Mouse (Mus musculus): ENCODE measurements at regions not wholly inside any gene's neighbourhood (a gene's known extent, or its start where the extent isn't known, plus 50 kb on each side); places are given as distances from the start of the nearest gene placed in this dataset.

DNA sequence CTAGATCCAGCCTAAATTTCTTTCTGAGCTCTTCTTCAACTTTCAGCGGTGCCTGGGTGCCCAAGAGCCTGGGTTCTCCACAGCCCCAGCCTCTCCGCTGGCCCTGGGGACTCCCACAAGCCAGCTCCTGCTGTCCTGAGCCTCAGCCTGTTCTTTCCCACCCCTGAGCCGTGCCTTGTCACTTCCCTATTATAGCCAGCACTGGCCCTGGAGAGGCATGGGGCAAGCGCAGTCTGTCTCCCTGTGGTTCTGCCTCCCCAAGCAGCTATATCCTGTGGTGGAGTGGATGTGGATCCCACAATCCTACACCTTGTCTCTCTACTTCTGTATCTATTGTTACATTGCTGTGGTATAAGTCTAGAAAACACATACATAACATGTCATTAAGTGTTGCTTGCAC, 128.6 kb upstream of the Hgf start:
- no peak for DNase-seq (ENCODE audit: extremely low read depth, insufficient read length, low spot score)

GRCm38 (mm10) chr5:16425302-16425701, 128.0 kb upstream of the Hgf start:
- no peak for DNase-seq (ENCODE audit: extremely low read depth, insufficient read length, low spot score)

DNA sequence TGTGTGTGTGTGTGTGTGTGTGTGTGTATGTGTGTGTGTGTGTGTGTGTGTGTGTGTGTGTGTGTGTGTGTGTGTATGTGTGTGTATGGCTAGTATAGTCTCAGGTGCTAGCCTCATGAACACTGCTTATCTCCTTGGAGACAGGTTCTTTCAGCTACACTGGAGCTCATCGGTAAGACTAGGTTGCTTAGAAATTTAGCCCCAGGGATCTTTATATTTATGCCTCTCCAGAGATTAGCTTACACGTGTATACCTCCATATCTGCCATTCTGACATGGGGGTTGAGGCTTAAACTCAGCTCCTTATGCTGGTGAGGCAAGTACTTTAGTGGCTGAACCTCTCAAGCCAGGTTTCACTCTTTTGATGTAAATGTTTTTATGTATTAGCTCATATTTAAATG, 127.0 kb upstream of the Hgf start:
- DNase-seq (ENCODE audit: extremely low read depth, insufficient read length, low spot score) = no peak

DNA sequence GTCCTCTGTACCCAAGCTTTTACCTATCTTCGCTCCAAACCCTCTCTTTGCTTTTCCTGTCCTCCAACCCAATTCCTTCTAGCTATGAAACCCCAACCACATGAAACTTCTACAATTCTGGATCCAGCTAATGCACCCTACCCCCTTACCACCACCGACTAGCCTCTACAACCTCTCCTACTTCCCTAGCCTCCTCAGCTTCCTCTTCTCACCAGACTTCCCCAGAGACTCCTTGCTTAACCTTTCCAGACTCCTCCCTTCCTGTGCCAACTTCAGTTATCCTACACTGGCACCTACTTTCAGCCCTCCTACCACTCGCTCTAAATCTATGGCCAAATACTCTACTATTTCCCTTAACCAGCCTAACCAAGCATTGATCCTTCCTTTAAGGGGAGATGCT, 118.7 kb upstream of the Hgf start:
- no peak for DNase-seq (ENCODE audit: extremely low read depth, insufficient read length, low spot score)

- no peak for DNase-seq (ENCODE audit: extremely low read depth, insufficient read length, low spot score)
These were observed 108.2 kb upstream of the Hgf start for GRCm38 (mm10) chr5:16445056-16445455.

GRCm38 (mm10) chr5:16446977-16447376, 106.3 kb upstream of the Hgf start:
- no peak for DNase-seq (ENCODE audit: extremely low read depth, insufficient read length, low spot score)

DNA sequence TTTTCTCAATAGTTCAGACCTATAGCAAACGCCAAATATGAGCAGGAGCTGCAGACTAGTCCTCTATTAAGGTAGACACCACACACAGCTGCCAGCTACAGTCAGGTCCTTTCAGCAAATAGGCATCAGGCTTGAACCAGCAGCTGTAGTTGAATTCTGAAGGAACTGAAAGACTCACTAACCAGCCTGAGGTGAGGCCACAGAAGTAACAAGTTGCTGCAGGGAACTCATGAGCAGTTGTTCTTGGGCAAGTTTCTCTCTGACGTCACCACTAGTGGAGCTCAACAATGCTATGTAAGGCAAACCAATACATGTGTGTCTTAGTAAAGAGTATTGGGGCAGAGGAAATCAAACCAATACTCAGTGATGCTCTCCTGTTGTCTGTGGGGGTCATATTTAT, 91.5 kb upstream of the Hgf start:
- DNase-seq (ENCODE audit: extremely low read depth, insufficient read length, low spot score) = no peak

GRCm38 (mm10) chr5:16466266-16466665, 87.0 kb upstream of the Hgf start:
- DNase-seq (ENCODE audit: extremely low read depth, insufficient read length, low spot score) = no peak

DNA sequence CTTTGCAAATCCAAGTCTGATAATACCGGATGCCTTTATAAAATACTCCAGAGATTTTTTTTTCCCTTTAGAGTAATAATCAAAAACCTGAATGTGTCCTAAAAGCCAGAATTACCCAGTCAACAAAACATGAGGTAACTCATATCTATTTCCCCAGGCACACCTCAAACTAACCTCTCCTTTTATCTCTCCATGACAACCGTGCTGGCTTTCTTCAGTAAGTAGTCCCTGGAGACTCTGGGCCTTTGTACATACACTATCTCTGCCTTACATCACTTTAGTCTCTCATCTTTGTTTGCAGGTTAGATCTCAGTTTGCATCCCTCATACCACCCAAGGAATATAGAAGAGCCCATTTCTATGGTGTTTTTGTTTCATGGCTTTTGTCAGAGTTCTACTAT, 84.7 kb upstream of the Hgf start:
- no peak for DNase-seq (ENCODE audit: extremely low read depth, insufficient read length, low spot score)

DNA sequence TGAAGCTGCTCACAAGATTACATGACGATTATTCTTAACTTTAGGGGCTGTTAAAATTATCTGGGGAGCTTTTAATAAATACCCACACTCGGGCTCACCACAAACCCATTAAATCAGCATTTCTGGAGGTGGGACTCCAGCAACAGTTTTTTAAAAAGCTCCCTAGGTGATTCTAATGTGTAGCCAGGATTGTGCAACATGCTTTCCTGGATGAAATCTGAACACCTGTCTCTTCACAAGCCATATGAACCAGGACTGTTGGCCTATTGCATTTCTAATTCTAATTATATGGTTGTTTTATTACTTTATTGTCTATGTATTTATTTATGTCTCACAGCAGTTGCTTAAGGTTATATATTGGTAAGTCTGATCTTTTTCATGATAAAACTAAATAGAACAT, 84.1 kb upstream of the Hgf start:
- DNase-seq (ENCODE audit: extremely low read depth, insufficient read length, low spot score) = no peak

DNA sequence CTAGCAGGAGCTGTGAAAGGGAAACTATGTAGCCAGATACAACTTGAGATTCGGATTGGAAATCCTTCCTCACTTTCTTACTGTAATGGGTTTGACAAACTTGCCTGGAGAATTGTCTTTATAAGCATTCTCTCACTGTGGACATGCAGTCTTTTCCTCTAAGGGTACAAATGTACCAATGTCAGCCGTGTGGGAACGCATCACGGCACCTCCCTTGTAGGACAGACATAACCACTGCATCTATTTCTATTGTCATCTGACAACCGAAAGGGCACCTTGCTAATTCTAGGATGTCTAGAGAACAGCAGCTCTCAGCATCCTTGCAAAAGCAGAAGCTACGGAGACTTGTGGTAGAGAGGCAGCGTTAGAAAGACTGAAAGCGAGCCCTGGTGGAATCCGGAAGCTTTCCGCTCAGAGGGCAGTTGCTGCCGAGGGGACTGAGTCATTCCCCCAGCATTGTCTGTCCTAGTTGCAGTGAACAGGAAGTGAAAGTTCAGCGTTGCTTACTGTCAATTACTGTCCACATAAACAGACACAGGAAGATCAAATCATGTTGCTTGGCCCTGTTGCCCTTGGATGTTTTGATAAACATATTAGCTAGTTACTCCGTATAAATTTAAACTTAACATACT, 83.5 kb upstream of the Hgf start:
- DNase-seq (ENCODE audit: extremely low read depth, insufficient read length, low spot score) = peak; percentile 18

DNA sequence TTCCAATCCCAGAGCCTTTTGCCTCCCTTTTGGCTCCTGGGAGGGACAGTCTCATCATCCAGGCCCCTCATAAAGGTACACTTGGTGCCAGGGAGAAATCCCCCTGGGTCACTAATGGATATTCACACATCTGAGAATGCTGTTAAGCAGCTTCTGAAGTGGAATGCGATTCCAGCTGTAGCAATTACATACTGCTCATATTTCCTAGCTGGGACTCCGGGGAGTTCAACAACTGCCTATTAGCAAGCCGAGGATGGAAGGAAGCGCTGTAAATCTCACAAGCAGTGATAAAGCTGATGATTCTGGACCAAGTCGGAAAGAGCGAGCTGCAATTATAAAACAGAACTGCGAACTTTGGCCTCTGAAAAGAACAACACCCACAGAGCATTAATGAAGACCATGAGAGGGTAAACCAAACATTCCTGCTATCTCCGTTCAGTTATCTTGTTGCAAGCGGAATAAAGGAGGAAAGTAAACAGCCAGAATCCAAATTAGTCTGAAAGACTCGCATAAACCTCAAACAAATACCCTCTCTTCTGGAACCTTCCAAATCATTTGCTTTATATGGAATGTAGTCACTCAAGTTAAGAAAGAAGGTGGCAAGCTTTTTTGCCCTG, 82.8 kb upstream of the Hgf start:
- DNase-seq (ENCODE audit: extremely low read depth, insufficient read length, low spot score) = no peak

DNA sequence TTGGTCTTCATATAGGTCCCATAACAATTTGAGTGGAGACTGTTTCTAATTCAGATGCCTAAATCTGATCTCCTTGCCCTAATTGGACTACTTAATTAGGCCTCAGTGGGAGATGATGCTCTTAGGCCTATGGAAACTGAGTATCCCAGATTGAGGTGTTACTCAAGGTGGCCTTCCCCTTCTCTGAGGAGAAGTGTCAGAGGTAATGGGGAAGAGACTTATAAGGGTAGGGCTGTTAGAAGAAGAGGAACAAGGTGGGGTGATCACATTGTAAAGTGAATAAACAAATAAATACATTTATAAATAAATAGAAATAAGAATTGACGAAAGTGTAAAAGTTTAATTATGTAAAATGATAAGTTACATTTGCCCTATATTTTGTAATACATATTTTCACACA, 65.3 kb upstream of the Hgf start:
- DNase-seq (ENCODE audit: extremely low read depth, insufficient read length, low spot score) = no peak

DNA sequence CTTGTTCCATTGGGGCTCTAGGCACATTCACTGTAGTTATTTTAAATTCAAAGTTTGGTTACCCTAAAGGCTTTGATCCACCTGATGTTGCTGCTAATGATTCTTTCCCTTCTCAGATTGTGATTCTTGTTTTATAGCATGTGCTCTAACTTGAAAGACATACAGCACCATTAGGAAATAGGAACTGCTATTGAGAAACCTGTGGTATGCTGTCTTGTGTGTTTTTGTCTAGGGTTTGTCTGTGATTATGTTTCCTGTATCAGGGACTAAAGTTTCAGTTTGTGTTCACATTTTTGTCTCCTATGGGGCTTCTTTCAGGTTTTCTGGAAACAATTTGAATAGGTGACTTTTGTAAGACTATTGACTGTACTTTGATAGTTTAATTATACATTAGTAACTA, 63.5 kb upstream of the Hgf start:
- no peak for DNase-seq (ENCODE audit: extremely low read depth, insufficient read length, low spot score)

- no peak for DNase-seq (ENCODE audit: extremely low read depth, insufficient read length, low spot score)
These were observed 53.4 kb upstream of the Hgf start for GRCm38 (mm10) chr5:16499891-16500290.

Measured in 3134 (cell line).